Mouse (Mus musculus) cerebellum, adult 8-10 months (tissue): ENCODE measurements at regions not wholly inside any gene's neighbourhood (a gene's known extent, or its start where the extent isn't known, plus 50 kb on each side); places are given as distances from the start of the nearest gene placed in this dataset.

Experiments used
- DNase-seq: peaks from one replicate; pipeline ENCODE4 v3.0.0; 2022

- peak; percentile 2 for DNase-seq
Measured at GRCm38 (mm10) chr10:43751881-43752675, 149.5 kb downstream of the Qrsl1 start.

- no peak for DNase-seq
Measured at GRCm38 (mm10) chr10:43756881-43757565, 144.5 kb downstream of the Qrsl1 start.

DNA sequence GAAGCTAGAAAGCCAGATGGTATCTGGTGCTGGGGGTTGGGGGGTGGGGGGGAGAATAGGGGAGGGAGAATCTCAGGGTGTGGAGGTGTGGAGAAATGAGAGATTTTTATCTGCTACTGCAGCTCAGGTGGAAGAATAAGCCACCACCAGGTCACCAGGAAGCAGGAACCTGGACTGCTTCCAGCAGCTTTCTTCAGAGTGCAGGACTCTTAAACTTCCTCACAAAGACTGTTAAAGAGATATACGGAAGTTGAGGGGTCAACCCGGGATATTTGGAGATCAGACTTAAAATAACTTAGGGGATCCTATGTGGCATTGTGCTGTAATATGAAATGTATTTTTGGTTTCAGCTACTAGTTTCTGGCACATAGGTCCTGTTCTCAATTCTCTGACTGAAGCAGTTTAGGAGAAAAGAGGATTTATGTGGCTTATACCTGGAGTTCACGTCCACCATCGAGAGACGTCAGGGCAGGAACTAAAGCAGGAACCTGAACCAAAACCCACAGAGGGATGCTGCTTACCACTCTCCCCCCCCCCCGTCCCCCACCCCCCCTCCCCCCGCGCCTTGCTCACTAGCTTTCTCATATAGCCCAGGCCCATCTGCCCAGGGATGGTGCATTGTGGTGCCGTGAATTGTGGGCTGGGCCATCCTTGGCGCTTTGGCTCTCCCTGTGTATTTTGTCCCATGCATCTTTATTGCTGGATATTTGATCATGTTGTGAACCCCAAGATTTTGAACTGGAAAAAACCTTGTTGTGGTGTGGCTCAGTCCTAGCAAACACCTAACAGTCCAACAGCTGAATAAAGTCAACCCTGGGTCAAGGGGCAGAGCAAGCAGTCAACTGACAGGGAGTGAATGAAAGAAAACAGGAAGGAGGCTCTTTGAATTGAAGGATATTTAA is 143.2 kb downstream of the Qrsl1 start:
- DNase-seq: no peak

DNA sequence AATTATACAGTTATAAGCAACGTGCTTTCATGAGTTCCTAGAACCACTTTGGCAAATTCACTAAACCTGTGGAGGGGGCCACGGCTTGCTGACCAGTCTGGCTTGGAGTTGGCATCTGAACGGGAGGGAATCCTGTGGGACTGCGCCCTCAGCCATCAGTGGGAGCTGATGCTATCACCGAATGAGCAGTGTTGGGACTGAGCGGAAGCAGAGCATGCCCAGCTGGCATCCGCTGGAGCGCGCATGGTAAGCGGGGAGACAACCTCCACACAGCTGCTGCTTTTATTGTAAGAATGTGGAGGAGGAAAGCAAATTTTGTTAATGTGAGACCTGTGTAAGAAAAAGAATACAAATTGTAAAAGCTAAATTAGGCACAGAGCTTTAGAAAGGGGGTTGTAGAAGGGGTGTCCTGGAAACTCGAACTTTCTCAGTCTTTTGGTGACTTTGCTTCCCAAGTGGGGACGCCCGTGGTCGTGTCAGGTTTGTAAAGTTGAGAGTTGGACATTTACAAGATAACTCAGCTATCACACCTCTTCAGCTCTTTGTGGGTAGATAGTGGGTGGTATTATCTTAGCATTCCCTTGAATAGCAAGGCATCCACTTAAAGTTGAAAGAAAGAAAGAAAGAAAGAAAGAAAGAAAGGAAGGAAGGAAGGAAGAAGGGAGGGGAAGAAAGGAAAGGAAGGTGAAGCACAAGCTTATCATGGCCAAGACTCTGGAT is 142.2 kb downstream of the Qrsl1 start:
- no peak for DNase-seq

DNA sequence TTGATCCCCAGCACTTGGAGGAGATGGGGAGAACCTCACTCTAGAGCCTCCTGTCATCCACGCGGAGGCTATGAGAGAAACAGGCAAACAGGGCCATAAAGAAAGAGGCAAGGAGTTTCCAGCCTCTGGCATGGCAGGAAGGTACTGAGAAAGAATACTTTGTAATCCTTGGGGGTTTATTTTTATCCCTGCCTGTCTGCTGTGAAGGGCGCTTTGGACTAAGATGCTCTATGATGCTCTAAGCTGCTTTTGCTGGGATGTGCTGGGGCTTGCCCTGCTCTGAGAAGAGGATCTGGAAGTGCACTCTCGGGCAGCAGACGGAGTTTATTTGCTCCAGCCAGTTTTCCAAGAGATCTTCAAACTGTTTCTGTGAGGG is 141.7 kb downstream of the Qrsl1 start:
- DNase-seq: no peak

- DNase-seq: no peak
Measured at GRCm38 (mm10) chr10:43761979-43762570, 139.5 kb downstream of the Qrsl1 start.

DNA sequence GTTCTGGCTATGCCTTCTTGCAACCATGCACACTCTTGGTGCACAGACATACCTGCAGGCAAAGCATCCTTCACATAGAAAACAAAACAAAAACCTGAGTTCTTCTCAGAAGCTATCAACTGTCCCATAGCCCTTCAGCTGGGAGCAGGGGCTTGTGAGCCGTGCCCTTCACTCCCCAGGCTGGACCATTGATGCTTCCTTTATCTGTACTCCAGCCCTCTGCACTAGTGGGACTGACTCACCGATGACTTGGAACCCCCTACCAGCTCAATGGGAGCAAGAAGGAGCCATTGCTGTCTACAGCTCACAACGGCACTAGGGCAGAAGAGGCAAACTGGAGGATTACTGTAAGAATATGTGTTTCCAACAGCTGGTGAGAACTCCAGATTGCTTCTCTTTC is 137.0 kb downstream of the Qrsl1 start:
- no peak for DNase-seq

DNA sequence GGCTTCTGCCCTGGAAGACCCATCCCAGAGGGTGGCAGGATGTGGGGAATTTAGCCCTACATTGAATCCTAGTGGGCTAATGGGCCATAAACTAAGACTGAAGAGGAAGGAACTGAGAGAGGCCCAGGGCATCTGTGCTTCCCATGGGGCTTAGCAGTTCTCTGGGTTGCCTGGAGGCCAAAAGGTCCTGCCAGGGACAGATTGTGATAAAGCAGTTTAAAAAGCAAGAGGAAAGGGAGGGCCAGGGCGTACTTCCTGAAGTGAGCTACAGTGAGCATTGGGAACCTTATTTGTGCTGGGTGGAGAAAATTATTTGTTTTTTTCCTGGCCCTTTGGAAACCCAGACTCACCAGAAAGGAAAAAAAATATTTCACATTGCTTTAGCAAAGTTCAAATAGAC is 136.3 kb downstream of the Qrsl1 start:
- no peak for DNase-seq

DNA sequence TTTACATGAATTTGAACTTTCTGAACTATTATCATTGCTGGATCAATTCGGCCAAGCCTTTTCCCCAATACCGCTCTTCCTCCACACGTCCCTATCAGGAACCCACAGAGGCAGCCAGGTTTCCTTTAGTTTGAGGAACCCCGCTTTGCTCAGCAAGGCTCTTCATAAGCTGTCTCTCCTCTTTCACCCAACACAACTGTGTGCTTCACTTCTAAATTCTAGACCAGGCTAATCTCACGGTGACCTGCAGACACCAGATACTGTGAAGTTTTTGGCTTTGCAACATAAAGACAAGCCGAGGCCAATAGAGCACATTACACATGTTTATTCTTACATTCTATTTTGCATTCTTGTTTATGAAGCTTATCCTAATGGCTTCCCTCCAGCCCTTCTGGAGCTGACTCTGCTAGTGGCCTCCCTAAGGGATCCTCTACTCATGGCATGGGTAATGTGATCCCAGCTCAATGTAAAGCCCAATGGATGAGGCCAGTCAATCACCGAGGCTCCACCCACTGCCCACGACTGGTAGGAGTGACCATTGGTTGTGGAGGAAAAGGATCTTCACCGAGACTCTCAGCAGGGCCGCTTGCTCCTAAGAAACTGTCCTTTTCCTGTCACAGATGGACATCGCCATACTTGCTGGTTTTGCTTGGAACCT is 135.6 kb downstream of the Qrsl1 start:
- DNase-seq: no peak

GRCm38 (mm10) chr10:43767961-43768726 is 133.4 kb downstream of the Qrsl1 start:
- no peak for DNase-seq

DNA sequence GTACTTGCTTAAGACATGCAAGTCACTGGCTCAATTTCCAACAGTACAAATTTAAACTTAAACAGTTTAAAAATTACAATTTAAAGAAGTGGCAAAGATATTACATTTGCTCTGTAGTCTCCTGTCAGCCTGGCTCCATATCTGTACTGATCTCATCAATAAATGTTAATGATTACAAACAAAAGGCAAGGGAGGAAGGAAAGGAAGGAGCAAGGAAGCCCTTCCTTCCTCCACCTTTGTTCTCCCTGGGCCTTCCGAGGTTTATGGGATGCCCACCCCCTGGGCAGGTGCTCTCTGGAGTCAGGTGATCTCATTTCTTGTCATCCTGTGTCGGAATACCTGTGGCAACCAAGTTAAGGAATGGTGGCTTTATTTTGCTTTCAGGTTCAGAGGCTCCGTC is 132.5 kb downstream of the Qrsl1 start:
- DNase-seq: no peak

DNA sequence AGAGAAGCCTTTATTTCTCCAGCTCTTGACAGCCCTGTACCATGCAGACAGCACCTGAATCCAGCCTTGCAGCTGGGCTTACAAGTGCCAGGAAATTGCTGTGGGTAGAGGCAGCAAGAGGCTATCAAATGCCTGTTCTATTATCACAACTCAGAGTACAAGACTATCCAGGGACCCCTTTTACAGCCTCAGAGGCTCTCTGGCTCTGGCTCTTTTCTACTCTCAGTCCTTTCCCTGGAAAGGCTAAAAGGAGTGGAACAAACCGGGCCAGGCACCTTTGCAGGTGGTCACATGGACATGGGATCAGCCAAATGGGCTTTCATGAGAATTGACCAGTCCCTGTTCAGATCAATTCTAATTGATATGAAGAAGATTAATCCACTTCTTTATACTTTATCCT is 125.7 kb downstream of the Qrsl1 start:
- DNase-seq: no peak

DNA sequence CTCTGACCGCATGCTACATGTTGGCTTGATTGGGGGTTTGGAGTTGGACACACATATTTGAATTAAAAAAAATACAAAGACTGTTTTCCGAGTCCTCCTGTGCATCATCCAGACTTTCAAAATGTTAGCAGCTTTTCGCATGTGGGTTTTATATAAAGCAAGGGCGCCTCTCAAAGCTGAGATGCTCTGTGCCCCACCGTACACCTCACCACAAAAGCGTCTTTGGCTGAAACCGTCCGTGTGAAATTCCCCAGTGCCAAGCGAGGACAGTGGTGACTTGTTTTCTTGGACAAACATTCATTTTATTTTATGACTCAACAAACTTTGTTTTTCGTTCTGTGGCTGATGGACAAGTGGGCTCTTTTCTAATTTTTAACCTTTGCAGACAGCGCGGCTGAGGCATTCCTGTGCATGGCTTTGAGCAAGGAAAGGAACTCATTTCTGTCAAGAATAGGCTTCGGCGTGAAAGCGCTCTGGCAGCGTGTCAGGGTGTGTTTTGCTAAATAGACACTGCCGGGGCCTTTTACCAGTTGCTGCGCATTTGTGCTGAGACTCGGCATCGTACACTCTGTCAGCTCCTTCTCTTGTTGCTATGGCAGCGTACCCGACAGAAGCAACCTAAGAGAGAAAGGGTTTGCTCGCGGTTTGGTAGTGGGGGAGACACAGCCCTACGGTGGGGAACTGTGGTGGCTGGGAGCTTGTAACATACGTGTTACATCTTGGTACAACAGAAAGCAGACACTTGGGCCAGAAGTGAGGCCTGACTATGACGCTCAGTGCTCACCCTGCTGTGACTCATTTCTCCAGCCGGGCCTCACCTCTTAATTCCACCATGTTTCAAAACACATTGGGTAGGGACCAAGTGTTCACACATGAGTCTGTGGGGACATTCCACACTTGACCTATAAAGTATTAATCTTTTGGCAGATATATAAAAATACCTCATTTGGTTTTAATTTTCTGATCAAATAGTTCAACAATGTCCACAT is 123.6 kb downstream of the Qrsl1 start:
- DNase-seq: no peak

DNA sequence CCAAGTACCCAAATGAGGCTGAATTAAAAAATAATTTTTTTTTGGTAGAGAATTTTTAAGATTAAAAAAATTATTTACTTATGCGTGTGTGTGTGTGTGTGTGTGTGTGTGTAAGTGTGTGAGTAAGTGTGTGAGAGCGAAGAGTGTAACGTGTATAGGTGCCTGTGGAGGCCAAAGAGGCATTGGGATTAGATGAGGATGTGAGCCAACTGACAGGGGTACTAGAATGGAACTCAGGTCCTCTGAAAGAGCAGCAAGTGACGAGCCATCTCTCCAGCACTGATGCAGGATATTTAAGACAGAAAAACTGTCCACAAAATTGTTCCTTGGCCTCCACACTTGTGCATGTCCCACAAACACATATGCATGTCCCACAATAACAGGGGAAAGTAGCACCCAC is 121.0 kb downstream of the Qrsl1 start:
- no peak for DNase-seq

- DNase-seq: no peak
Measured at GRCm38 (mm10) chr10:43783304-43783703, 118.2 kb downstream of the Qrsl1 start.

- no peak for DNase-seq
Measured at GRCm38 (mm10) chr10:43790780-43791179, 110.8 kb downstream of the Qrsl1 start.

DNA sequence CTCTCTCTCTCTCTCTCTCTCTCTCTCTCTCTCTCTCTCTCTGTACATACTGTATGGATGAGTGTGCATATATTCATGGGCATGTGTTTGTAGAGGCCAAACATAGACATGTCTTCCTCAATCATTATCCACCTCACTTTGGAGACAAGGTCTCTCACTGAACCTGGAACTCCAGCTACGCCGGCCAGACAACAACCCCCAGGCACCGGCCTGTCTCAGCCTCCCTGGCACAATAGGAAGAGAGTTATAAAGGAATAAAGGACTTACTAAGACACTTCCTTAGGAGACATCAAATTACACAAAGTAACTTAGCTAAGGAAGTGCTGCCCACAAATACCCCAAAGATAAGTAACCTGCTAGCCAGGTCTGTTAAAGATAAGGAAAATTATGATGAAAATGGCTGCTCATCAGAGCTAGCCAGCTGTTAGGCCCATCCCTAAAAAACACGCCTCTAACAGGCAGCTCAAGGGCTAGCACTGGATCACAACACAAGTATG is 110.0 kb downstream of the Qrsl1 start:
- DNase-seq: no peak

GRCm38 (mm10) chr10:43792618-43793017 is 108.9 kb downstream of the Qrsl1 start:
- DNase-seq: no peak

- no peak for DNase-seq
Measured at GRCm38 (mm10) chr10:43794587-43794986, 107.0 kb downstream of the Qrsl1 start.

DNA sequence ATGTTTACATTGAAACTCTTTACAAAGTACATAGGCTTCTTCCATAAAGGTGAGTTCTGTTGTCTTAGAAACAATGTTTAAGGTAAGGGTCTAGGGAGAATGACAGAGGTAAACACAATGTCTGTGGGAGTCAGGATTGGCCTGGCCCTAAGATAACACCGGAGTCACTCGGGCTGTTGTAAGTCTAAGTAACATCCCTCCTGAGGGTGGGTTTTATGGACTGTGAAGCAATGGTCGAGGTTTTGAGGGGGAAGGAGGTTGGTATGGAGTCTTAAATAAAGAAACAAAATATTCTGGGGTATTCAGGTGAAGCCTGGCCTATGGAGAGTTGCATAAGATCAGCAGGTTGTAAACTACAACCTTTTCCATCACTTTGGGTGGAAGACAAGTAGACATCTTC is 101.5 kb downstream of the Qrsl1 start:
- DNase-seq: no peak
